Mouse (Mus musculus): ENCODE data around the gene Lpcat1.

Lpcat1 gene

DNA sequence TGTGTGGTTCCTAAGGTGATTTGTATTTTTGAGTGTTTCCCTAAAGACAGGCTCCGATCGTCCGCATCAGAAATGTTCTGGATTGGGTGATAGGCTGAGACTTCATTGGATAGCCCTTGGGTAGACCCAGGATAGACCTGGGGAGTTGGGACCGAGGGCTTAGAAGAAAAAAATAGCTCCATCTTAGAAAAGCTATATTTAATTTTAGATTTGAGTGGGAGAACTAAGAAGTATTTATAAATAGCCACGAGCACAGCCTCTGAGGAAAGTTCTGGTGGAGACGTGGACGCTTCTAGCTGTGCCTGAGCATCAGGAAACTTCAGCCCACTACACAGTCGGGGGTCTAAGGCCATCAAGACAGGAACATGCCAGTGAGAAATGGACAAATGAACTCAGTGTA, 9.8 kb downstream of the Lpcat1 start:
- DNase-seq (ENCODE audit: low read depth), result no peak

DNA sequence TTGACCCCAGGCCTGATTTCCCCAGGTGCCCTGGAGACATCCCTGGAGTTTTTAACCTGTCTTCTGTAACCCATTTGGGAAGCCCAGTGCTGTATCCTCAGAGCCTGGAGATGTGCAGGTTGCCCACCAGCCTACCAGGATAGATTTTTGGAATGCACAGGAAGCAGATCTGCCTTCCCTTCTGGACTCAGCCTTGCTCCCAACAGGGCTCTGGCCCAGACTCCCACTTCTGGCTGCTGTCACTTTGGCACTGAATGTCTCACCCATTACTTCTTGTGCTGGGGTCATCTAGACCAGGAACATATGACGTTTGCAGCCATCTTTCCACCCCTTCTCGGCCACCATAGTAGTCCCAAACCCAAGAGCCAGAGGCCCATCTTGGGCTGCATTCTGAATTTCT, 10.8 kb downstream of the Lpcat1 start:
- DNase-seq (ENCODE audit: low read depth), result no peak

DNA sequence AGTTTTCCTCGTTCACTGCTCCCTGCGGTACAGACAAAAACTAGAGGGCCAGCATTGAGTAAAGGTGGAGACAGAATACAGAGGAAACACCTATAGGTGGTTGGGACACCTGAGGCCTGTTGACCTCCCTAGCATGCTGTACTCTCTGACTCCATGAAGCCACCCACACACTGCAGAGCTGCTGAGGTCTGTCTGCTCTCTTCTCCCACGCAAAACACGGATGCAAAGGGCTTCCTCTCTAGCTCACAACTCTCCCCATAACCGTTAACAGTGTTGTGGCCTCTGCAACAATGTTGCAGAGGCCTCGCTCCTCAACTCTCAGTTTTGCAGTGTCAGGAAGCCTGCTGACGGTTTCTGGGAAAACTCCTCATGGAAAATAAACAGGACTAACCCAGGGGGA, 15.5 kb downstream of the Lpcat1 start:
- DNase-seq (ENCODE audit: low read depth), result no peak

DNA sequence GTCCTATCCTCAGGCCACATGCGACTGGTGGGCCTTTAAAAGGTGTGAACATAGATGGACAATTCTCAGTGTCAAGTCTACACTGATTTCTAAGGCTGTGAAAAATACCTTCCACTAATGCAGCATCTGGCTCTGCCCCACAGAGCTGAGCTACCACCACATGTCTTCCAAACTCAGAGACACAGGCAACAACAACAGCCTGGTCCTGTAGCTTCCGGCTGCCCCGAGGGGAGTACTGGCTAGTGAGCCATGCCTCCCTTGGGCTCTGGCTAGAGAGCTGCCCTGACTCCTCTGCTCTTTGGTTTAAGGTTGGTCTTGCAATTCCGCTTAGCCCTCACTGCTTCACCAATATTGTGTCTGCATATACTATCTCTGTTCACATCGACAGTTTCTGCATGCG, 16.3 kb downstream of the Lpcat1 start:
- DNase-seq (ENCODE audit: low read depth), result no peak

- DNase-seq (ENCODE audit: low read depth), result peak; percentile 50
Measured at GRCm38 (mm10) chr13:73484171-73484570, 17.2 kb downstream of the Lpcat1 start.

GRCm38 (mm10) chr13:73488105-73488504, 21.1 kb downstream of the Lpcat1 start:
- DNase-seq (ENCODE audit: low read depth), result no peak

DNA sequence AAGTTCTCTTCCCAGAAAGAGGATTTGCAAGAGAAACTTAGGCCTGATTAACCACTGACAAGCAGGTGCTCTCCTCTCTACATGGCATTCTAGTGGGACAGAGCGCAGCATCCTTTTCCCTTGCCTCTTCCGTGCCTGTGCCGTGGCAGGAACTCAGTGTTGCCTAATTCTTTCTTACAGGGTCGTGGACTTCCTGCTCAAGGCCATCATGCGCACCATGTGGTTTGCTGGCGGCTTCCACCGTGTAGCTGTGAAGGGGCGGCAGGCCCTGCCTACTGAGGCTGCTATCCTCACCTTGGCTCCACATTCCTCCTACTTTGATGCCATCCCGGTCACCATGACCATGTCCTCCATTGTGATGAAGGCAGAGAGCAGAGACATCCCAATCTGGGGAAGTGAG, 21.7 kb downstream of the Lpcat1 start:
- DNase-seq (ENCODE audit: low read depth), result no peak

GRCm38 (mm10) chr13:73489986-73490385, 23.0 kb downstream of the Lpcat1 start:
- DNase-seq (ENCODE audit: low read depth), result no peak

DNA sequence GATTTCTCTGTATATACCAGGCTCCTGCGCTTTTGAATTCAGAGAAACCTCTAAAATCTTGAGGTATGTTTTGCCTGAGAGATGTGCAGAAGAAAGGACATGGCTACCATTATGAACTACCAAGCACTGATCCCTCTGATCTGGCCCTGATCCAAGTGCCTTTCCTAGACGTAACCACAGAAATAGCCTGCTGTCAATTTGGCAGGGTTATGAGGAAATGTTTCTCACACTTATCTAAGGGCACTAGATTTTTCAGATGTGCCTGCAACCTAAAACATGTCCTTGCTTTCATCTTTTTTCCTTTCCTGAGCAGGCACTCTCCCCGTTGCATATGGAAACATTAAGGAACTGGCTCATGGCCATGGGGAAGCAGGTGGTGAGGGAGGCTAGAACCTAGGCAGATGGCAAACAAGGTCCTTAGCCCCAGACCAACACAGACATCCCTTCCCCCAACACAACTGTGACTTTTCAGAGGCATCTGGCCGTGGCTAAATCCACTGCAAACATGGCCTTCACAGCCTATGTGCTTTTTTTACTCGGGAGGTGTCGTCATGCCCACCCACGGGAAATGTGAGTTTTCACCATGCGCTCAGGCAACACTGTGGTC, 23.7 kb downstream of the Lpcat1 start:
- DNase-seq (ENCODE audit: low read depth), result no peak

DNA sequence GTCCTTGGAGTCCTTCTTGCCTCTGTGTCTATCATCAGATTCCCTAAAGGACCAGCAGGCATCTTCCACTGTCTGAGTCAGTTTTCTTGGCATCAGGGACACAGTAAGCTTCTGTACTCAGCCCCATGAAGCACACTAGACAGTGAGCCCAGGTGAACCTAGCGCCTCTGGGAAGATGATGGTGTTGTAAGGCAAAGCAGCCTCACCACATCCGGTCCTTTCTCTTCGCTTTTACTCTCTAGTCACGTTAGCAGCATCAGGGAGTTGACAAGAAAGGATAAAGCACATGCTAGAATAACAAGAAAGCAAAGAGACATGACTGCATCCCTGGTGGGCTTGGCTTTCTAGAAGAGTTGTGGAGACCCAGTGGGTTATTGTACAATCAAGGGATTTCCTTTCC, 26.2 kb downstream of the Lpcat1 start:
- DNase-seq (ENCODE audit: low read depth), result peak; percentile 42

DNA sequence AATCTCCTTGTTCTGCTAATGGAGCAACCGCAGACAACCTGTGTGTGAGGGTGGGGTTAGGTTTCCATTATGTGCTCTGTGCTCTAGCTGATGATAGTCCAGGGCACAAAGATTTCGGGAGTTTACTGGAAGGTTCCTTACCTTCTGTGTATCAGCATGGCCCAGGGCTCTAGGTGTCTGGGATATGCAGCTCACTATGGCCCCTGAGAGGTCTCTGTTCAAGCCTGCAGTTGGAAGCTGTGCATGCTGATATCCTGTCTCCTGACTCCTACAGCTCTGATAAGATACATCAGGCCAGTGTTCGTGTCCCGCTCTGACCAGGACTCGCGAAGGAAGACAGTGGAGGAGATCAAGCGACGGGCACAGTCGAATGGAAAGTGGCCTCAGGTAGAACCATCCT, 27.5 kb downstream of the Lpcat1 start:
- DNase-seq (ENCODE audit: low read depth), result no peak

GRCm38 (mm10) chr13:73496137-73496536, 29.1 kb downstream of the Lpcat1 start:
- peak; percentile 34 for DNase-seq (ENCODE audit: low read depth)

DNA sequence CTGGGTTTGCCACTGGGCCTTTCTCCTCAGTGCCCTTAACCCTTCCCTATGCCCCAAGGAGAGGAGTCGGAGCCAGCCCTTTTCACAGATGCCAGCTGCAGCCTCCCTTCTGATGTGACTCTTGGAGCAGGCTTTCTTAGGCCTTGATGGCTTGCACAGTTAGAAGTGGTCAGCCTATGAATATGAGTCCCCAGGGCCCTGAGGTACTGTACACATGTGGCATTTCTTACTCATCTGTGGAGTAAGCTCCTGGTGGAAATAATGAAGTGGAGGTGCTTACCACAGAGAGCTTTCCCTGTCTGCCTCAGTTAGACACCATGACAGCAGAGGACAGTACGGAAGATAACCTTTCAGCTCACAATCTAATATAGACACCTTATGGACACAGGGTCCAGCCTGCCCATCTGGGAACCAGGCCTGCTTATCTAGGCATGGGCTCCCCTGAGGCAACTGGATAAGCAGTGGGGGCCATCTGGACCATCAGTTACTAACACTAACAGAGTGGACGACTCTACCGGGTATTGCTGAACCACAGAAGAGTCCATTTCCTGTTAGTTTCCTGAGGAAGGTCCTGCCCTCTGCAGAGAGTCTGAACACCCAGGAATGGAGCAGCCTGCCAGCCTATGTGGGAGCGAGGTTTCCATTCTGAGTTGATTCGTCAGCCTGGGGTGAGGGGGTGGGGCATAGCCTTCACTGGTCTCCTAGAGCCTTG, 33.1 kb downstream of the Lpcat1 start:
- DNase-seq (ENCODE audit: low read depth), result no peak

GRCm38 (mm10) chr13:73502719-73503118, 35.7 kb downstream of the Lpcat1 start:
- DNase-seq (ENCODE audit: low read depth), result peak; percentile 65

- peak; percentile 89 for DNase-seq (ENCODE audit: low read depth)
Measured at GRCm38 (mm10) chr13:73505686-73506467, 38.9 kb downstream of the Lpcat1 start.

DNA sequence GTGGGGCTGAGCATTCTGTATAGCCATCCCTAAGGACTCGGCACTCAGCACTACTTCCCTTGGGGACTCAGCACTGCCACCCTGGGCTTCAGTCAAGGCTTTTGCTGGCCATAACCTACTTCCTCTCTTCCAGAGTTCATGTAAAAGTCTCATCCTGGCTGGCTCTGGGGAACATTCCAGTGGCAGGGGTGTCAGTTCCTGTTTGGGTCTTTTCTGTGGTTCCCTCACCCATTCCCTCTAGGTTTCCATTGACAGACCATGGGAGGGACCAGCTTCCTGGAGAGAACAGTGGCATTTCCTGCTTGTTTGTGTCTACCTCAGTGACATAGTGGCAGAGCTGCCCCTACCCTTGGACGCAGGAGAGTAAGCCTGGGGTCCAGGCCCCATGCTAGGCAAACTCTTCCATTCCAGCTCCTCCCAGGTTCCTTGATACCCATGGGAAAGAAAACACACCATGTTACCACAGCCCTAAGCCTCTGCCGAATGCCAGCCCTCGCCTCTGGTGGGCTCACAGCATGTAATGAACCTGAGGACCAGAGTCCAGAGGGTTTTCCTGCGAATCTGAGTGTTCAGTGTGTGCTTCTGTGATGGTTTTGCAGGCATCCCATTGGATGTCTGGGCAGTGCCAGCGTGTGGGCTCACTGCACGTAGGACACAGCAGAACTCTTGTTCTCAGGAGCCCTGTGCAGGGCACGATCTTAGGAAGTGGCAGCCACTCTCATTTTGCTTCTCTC, 42.0 kb downstream of the Lpcat1 start:
- DNase-seq (ENCODE audit: low read depth), result no peak

DNA sequence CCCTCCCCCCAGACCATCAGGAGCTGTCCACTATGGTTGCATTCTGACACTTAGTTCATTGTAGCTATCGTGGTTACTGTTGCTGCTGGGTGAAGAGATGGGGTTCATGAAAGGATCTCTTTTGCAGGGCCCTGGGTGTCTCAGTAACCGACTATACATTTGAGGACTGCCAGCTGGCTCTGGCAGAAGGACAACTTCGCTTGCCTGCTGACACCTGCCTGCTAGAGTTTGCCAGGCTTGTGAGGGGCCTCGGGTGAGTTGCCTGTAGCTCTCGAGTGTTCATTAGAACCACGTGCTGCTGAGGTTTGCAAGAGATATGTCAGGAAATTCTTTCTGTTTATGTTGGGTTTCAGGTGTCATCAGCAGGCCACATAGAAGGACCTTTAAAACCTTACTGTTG, 42.9 kb downstream of the Lpcat1 start:
- no peak for DNase-seq (ENCODE audit: low read depth)

DNA sequence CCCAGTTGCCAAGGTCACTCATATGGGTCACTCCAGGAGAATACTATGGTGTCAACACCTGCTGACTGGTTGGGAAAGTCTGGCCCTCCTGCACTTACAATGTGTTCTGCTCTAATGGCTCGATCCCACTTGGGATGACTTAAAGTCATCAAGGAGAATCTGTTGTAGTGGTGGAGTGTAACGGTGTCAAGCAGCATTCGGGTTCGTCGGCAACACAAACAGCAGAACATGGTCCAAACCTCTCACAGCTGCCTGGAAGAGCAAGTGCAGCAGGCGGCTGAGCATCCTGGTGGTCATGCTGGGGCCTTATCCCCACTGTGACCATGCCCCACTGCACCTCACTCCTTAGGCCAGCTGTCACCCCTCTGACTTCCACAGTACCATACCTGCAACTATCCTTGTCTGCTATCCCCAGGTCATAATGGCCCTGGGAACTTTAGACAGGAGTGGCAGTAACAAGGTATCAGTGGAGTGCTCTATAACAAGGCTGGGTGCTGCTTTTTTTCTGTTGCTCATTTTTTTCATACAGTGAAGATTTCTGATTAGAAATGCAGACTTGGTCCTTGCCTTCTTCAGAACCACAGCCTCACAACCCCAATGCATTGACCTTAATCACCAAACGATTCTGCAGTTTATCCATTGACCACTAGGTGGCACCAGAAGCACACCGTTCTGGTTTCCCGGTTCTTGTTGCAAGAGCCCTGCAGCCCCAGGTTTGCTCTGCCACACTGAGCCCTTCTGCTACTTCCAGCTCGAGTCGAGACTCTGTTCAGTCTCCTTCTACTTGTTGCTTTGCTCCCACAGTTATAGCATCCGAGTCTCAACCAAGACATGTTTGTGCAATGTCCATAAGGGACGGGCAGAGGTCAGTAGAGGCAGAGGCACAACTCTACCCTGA, 46.0 kb downstream of the Lpcat1 start:
- peak; percentile 83 for DNase-seq (ENCODE audit: low read depth)

GRCm38 (mm10) chr13:73516886-73517285, 49.9 kb downstream of the Lpcat1 start:
- no peak for DNase-seq (ENCODE audit: low read depth)

DNA sequence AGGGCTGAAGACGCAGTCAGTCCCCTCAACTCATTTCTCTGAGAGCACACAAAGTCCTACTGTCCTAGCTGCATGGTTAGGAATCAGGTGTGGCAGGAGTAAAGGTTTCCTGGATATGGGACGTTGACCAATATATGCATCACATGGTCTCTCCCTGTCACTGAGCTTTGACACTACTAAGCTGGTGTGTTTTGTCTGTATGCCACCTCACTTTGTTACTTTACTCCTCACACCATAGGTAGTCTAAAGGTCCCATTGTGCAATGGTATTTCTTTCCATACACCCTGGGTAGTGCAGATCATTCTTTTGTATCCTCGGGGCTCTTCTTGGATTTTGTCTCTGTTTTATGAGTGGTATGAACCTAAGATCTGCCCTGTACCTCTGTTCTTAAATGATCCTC, 66.7 kb downstream of the Lpcat1 start:
- no peak for DNase-seq (ENCODE audit: low read depth)

GRCm38 (mm10) chr13:73535287-73535686, 68.3 kb downstream of the Lpcat1 start:
- DNase-seq (ENCODE audit: low read depth), result no peak
